Mouse (Mus musculus) neural tube, embryonic 12.5 days (tissue): ENCODE measurements around the gene Nfia. TPM values are rescaled to one million over a fixed set of nuclear protein-coding genes. Genes with fewer than 3 reads are reported as not detected.

Experiments used
- ATAC-seq: fragments of 200-750 bp; cut with Nextera tagmentation; 2 replicates; pipeline ENCODE4 v1.8.0; 2017; ENCODE audit warnings: low read depth, mild to moderate bottlenecking, moderate TSS enrichment, moderate library complexity; ENCODE audit not compliant: low FRiP score
- H3K27ac ChIP-seq: fragments of 300-500 bp; sonication (generic); 2 replicates; pipeline ENCODE4 v1.5.1; 2016
- H3K27me3 ChIP-seq: fragments of 300-500 bp; sonication (generic); replicated peaks from 2 replicates; pipeline ENCODE4 v1.6.1; 2016; ENCODE audit warnings: mild to moderate bottlenecking
- H3K36me3 ChIP-seq: fragments of 300-500 bp; sonication (generic); 2 replicates; pipeline ENCODE4 v1.6.1; 2016; ENCODE audit warnings: mild to moderate bottlenecking
- H3K4me1 ChIP-seq: fragments of 300-500 bp; sonication (generic); 2 replicates; pipeline ENCODE4 v1.6.1; 2016
- H3K4me2 ChIP-seq: fragments of 300-500 bp; sonication (generic); replicated peaks from 2 replicates; pipeline ENCODE4 v1.6.1; 2016; ENCODE audit warnings: mild to moderate bottlenecking
- H3K4me3 ChIP-seq: fragments of 300-500 bp; sonication (generic); 2 replicates; pipeline ENCODE4 v1.5.1; 2016
- H3K9ac ChIP-seq: fragments of 300-500 bp; sonication (generic); 2 replicates; pipeline ENCODE4 v1.6.1; 2016; ENCODE audit warnings: mild to moderate bottlenecking
- H3K9me3 ChIP-seq: fragments of 300-500 bp; sonication (generic); 2 replicates; pipeline ENCODE4 v1.6.1; 2016; ENCODE audit warnings: mild to moderate bottlenecking
- WGBS: fragments of 180-500 bp; shearing (Covaris S2); methylation state at CpG from one replicate; pipeline ENCODE4 v1.1.7; 2016; 5-methylcytosine and 5-hydroxymethylcytosine counted together
- polyA plus RNA-seq: library from polyadenylated mRNA; unstranded; fragments of >200 nt; fragmentation: Nextera tagmentation; extraction: Ambion mirVana; gene quantifications from 2 replicates; pipeline ENCODE4 v1.2.1, GENCODE M21; 2016

Nfia gene
- polyA plus RNA-seq, 1 experiment from 2014 or later, result 42.4 TPM

DNA sequence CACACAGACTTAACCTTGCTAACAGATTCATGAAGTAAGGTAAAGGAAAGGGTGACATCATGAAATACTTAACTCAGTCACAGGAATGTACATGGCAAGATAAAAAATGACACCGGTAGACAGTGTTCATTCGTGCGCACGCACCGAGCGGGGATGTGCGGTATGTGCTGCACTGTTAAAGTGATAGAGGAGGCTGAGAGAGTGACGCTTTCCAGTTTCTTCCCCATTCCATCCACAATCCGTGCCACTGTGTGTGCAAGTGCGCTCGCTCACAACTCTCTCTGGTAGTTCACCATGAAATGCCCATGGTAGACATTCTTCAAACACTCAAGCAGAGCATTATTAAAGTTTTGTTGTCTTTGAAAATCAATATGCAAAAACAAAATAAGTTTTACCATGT, 218.9 kb downstream of the Nfia start:
- Histone ChIP-seq H3K36me3 (peaks cover 6% of the 10 kb centered on the region; the same call in 1 of the 2 replicates), H3K27me3 (no peaks in the 10 kb centered on the region), H3K9ac (no peak overlapping the region), H3K9me3 (no peaks in the 10 kb centered on the region), H3K27ac (no peak overlapping the region), H3K4me2 (no peak overlapping the region), H3K4me3 (no peak overlapping the region), H3K4me1 (peaks cover 7% of the 10 kb centered on the region; the same call in 1 of the 2 replicates)
- ATAC-seq, result no peak
- WGBS, result 87% methylated on average over 11 of the region's 11 CpGs

- 39% methylated on average over 3 of the region's 3 CpGs for WGBS
- peaks cover 7% of the 10 kb centered on the region; the same call in 1 of the 2 replicates for H3K4me1 ChIP-seq
- no peak overlapping the region for H3K27ac ChIP-seq
- no peak overlapping the region for H3K4me2 ChIP-seq
- no peak overlapping the region for H3K9ac ChIP-seq
- H3K27me3 ChIP-seq, result no peaks in the 10 kb centered on the region
- no peaks in the 10 kb centered on the region for H3K9me3 ChIP-seq
- no peak for ATAC-seq
- H3K36me3 ChIP-seq, result peaks cover 2% of the 10 kb centered on the region; the same call in 1 of the 2 replicates
- no peak overlapping the region for H3K4me3 ChIP-seq
These were observed 219.3 kb downstream of the Nfia start for GRCm38 (mm10) chr4:97991880-97992279.

- WGBS, result 85% methylated on average over 8 of the region's 8 CpGs
- ATAC-seq, result no peak
- no peak overlapping the region for H3K9ac ChIP-seq
- no peak overlapping the region for H3K27ac ChIP-seq
- no peak overlapping the region for H3K4me2 ChIP-seq
- no peaks in the 10 kb centered on the region for H3K9me3 ChIP-seq
- peaks cover under 1% of the 10 kb centered on the region; the same call in 1 of the 2 replicates for H3K4me1 ChIP-seq
- no peaks in the 10 kb centered on the region for H3K27me3 ChIP-seq
- no peak overlapping the region for H3K4me3 ChIP-seq
- H3K36me3 ChIP-seq, result no peaks in the 10 kb centered on the region
These were observed 223.6 kb downstream of the Nfia start for GRCm38 (mm10) chr4:97995911-97996712.

- Histone ChIP-seq H3K27ac (no peak overlapping the region), H3K36me3 (peaks cover 3% of the 10 kb centered on the region; the same call in 1 of the 2 replicates), H3K27me3 (no peaks in the 10 kb centered on the region), H3K9ac (no peak overlapping the region), H3K4me3 (no peak overlapping the region), H3K4me2 (no peak overlapping the region), H3K9me3 (no peaks in the 10 kb centered on the region), H3K4me1 (peaks cover 4% of the 10 kb centered on the region; the same call in 1 of the 2 replicates)
- 90% methylated on average over 11 of the region's 11 CpGs for WGBS
- ATAC-seq, result no peak
These were observed 224.8 kb downstream of the Nfia start for GRCm38 (mm10) chr4:97997151-97997817.

- Histone ChIP-seq H3K4me1 (peaks cover 16% of the 10 kb centered on the region), H3K27me3 (no peaks in the 10 kb centered on the region), H3K9ac (no peak overlapping the region), H3K4me3 (no peak overlapping the region), H3K27ac (no peak overlapping the region), H3K9me3 (no peaks in the 10 kb centered on the region), H3K4me2 (no peak overlapping the region), H3K36me3 (peaks cover 5% of the 10 kb centered on the region; the same call in 1 of the 2 replicates)
- WGBS, result 90% methylated on average over 5 of the region's 5 CpGs
- no peak for ATAC-seq
These were observed 229.7 kb downstream of the Nfia start for GRCm38 (mm10) chr4:98002206-98002605.

GRCm38 (mm10) chr4:98003323-98004107, 231.0 kb downstream of the Nfia start:
- Histone ChIP-seq H3K9ac (no peak overlapping the region), H3K36me3 (peaks cover 5% of the 10 kb centered on the region; the same call in 1 of the 2 replicates), H3K4me2 (0 out of 2 replicates have a peak overlapping the region, but pooled peaks have one; percentile 22), H3K4me1 (peaks cover 20% of the 10 kb centered on the region), H3K27me3 (no peaks in the 10 kb centered on the region), H3K4me3 (no peak overlapping the region), H3K9me3 (no peaks in the 10 kb centered on the region), H3K27ac (peak overlapping the region; percentile 38)
- peak; percentile 73 for ATAC-seq
- 16% methylated on average over 12 of the region's 12 CpGs for WGBS

DNA sequence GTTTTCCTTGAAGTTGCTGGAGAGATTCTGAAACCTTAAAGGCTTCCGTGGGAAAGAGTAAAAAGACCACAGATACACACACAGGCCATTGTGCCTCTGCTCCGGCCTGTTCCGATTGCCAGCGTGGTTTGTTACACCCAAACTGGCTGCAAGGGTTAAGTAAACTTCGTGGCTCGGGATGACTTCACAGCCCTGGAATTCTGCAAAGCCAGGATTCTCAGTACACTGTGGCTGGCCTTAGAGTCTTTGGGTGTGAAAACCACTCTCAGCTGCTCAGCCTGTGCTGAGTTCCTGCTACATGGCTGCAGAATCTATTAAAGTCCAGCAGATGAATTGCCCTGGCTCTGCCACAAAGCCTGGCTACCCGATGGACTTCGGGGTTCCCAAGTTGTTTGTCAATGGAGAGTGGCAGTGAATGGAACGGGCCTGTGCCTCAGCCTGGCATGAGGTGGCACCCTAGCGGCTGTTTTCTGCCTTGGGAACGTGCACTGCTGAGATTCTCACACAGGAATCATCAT, 231.6 kb downstream of the Nfia start:
- no peaks in the 10 kb centered on the region for H3K9me3 ChIP-seq
- 0 out of 2 replicates have a peak overlapping the region, but pooled peaks have one; percentile 22 for H3K4me2 ChIP-seq
- H3K4me1 ChIP-seq, result peaks cover 26% of the 10 kb centered on the region
- no peaks in the 10 kb centered on the region for H3K27me3 ChIP-seq
- peak overlapping the region; percentile 38 for H3K27ac ChIP-seq
- peak; percentile 76 for ATAC-seq
- no peak overlapping the region for H3K4me3 ChIP-seq
- H3K36me3 ChIP-seq, result peaks cover 5% of the 10 kb centered on the region; the same call in 1 of the 2 replicates
- no peak overlapping the region for H3K9ac ChIP-seq
- 11% methylated on average over 11 of the region's 11 CpGs for WGBS

DNA sequence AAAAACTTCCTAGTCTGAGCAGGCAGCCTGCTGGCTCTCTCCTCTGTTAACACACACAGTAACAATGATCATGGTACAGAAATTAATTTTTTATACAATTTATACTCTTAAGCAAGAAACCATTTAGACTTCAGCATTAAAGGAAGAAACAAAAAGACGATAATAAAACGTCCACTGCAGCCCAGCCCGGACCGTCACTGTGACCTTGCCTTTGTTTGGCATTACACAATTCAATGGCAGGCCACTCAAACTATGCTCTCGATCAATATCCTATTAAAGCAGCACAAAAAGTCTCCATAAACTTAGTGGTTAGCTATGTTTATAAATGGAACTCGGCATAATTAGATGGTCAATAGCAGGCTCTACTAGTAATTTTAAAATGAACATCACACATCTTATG, 232.5 kb downstream of the Nfia start:
- Histone ChIP-seq H3K9me3 (no peaks in the 10 kb centered on the region), H3K36me3 (peaks cover 5% of the 10 kb centered on the region; the same call in 1 of the 2 replicates), H3K27ac (no peak overlapping the region), H3K4me3 (no peak overlapping the region), H3K4me2 (no peak overlapping the region), H3K27me3 (no peaks in the 10 kb centered on the region), H3K4me1 (peaks cover 30% of the 10 kb centered on the region), H3K9ac (no peak overlapping the region)
- WGBS, result 58% methylated on average over 6 of the region's 6 CpGs
- ATAC-seq, result no peak

GRCm38 (mm10) chr4:98008814-98009368, 236.4 kb downstream of the Nfia start:
- H3K36me3 ChIP-seq, result no peaks in the 10 kb centered on the region; the same call in 1 of the 2 replicates
- peaks cover 18% of the 10 kb centered on the region for H3K4me1 ChIP-seq
- H3K4me2 ChIP-seq, result no peak overlapping the region
- H3K9me3 ChIP-seq, result no peaks in the 10 kb centered on the region
- H3K4me3 ChIP-seq, result no peak overlapping the region
- H3K27ac ChIP-seq, result peak overlapping the region; percentile 60; the same call in 1 of the 2 replicates
- no peaks in the 10 kb centered on the region for H3K27me3 ChIP-seq
- 40% methylated on average over 4 of the region's 4 CpGs for WGBS
- H3K9ac ChIP-seq, result no peak overlapping the region
- 0 out of 2 replicates have a peak, but pooled peaks have one; percentile 12 for ATAC-seq

GRCm38 (mm10) chr4:98009966-98010365, 237.4 kb downstream of the Nfia start:
- Histone ChIP-seq H3K27me3 (no peaks in the 10 kb centered on the region), H3K9ac (no peak overlapping the region), H3K9me3 (no peaks in the 10 kb centered on the region), H3K4me1 (peaks cover 16% of the 10 kb centered on the region), H3K4me2 (no peak overlapping the region), H3K4me3 (no peak overlapping the region), H3K27ac (no peak overlapping the region), H3K36me3 (peaks cover 9% of the 10 kb centered on the region)
- ATAC-seq, result no peak
- 86% methylated on average over 2 of the region's 2 CpGs for WGBS

- no peak overlapping the region for H3K4me2 ChIP-seq
- no peak for ATAC-seq
- no peak overlapping the region for H3K9ac ChIP-seq
- H3K36me3 ChIP-seq, result peaks cover 24% of the 10 kb centered on the region
- H3K9me3 ChIP-seq, result no peaks in the 10 kb centered on the region
- no peak overlapping the region for H3K27ac ChIP-seq
- no peak overlapping the region for H3K4me3 ChIP-seq
- WGBS, result 80% methylated on average over 3 of the region's 3 CpGs
- H3K27me3 ChIP-seq, result no peaks in the 10 kb centered on the region
- H3K4me1 ChIP-seq, result peaks cover 3% of the 10 kb centered on the region; the same call in 1 of the 2 replicates
These were observed 247.3 kb downstream of the Nfia start for GRCm38 (mm10) chr4:98019811-98020210.
